Mouse (Mus musculus) cortical plate, adult 2 months (tissue): ENCODE measurements around the gene Zc3h12a. TPM values are rescaled to one million over a fixed set of nuclear protein-coding genes. Genes with fewer than 3 reads are reported as not detected.

ENCODE experiments used
- H3K27ac ChIP-seq: fragments of 200-500 bp; 2 replicates; pipeline ENCODE4 v1.5.1; 2012; ENCODE audit warnings: low read length, control low read depth, inconsistent platforms; ENCODE audit not compliant: insufficient read depth
- H3K4me1 ChIP-seq: fragments of 200-500 bp; 2 replicates; pipeline ENCODE4 v1.6.1; 2011; ENCODE audit warnings: low read length; ENCODE audit not compliant: control insufficient read depth, insufficient read depth
- H3K4me3 ChIP-seq: fragments of 200-500 bp; 2 replicates; pipeline ENCODE4 v1.5.1; 2011; ENCODE audit warnings: mild to moderate bottlenecking, low read length, control low read depth; ENCODE audit not compliant: insufficient read depth
- CTCF ChIP-seq: fragments of 200-500 bp; IDR thresholded peaks from 2 replicates; pipeline ENCODE4 v1.5.1; 2011; ENCODE audit warnings: mild to moderate bottlenecking, control low read depth, low read length; ENCODE audit not compliant: insufficient read depth; ENCODE audit errors: extremely low read depth
- POLR2A ChIP-seq: fragments of 200-500 bp; IDR thresholded peaks from 2 replicates; pipeline ENCODE4 v1.6.1; 2011; ENCODE audit warnings: mild to moderate bottlenecking, low read length, control low read depth; ENCODE audit not compliant: insufficient read depth; ENCODE audit errors: extremely low read depth
- polyA plus RNA-seq: library from polyadenylated mRNA; depleted of rRNA; stranded (reverse); fragments of >200 nt; gene quantifications from 2 replicates; pipeline ENCODE4 v1.2.3, GENCODE M21; 2012; rRNA removed

Zc3h12a gene
- polyA plus RNA-seq, 1 experiment: 1.5 TPM

DNA sequence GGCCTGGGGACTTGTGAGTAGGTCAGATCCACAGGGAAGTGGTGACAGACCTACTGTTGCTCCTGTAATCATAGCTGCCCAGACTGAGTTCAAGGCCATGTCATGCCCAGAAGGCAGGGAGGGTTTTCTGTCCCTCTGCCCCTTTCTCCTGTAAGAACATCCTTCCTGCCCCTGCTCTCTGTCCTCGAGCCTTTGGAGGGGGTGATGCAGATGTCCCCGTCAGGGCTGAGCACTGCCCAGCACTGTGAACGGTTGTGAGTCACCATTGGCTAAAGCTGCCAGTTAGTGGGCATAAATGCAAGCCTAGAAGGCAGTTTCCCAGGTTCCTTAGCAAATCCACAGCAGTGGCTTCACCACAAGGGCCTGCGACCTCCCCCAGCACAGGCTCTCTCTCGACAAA is 34.6 kb downstream of the Zc3h12a start:
- no peak overlapping the region for H3K27ac ChIP-seq
- no peak overlapping the region for H3K4me3 ChIP-seq
- TF ChIP-seq POLR2A (no peak), CTCF (no peak)
- H3K4me1 ChIP-seq: no peaks in the 10 kb centered on the region; the same call in 1 of the 2 replicates

DNA sequence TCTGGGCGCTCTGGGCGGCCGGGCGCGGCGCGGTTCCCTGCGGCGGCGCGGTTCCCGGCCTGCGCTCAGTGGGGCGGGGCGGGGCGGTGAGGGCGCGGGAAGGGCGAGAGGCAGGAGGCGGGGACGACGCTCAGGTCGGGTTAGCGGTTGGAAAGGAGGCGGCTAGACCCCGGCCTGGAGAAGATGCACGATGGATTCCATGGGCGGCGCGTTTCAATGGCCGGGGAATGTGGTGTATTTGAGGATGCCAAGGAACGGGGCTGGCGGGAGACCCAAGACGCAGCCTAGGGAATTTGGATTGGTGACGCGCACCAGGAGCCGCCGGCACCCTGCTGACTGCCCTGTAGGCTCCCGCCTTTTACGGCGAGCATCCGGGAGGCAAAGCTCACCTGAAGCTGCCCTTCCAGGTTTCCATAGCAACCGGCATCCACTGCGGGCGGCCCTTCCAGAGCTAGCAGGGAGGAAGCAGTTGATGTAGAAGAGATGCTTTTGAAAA is 42.2 kb downstream of the Zc3h12a start:
- no peak for TF ChIP-seq POLR2A
- TF ChIP-seq CTCF: no peak
- H3K27ac ChIP-seq: peak overlapping the region; percentile 98
- peak overlapping the region; percentile 69 for H3K4me3 ChIP-seq
- H3K4me1 ChIP-seq: peaks cover 7% of the 10 kb centered on the region; the same call in 1 of the 2 replicates

DNA sequence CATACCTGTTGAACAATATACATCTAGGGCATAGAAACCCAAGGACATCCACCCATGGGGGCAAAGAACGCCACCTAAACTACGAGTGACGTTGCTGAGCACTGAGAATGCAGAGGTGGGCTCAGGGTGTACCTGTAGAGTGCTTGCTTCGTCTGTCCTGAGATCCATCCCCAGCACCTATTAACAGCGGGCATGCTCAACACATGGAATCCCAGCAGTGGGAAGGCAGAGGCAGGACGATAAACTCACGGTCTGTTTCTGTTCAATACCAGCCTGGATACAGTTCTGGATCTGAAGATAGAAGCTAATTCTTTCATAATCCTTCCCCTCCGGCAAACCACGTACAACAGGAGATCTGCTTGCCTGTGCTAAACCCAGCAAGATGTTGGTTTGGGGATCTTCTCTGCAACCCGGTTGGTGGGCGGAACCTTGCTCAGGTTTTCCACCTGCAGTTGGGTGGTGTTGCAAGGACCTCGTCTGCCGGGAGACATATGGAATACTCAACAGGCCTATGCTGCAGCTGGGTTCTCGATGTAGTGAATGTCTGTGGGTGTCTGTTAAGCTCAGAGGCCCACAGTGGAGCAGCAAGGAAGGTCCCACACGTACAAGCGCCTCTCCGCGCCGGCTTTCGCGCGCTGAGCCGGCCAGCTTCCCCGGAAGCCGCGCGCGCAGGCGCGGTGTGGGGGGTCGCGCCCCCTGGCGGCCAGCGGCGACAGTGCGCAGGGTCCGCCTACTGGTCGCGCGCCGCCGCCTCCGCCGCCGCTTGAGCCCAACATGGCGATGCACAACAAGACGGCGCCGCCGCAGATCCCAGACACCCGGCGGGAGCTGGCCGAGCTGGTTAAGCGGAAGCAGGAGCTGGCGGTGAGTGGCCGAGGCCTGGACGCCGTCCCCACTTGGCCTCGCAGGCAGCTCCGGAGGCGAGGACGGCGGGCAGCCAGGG is 43.0 kb downstream of the Zc3h12a start, which contains the start of gene Meaf6:
Gene Meaf6 (plus strand): TSS at position 732 of the 943 bp plus-strand sequence.
- H3K27ac ChIP-seq: peak within 1 kb of the TSS; percentile 98
- peaks cover 7% of the 10 kb centered on the region; the same call in 1 of the 2 replicates for H3K4me1 ChIP-seq
- H3K4me3 ChIP-seq: peak within 1 kb of the TSS; percentile 69
- TF ChIP-seq POLR2A (peak; percentile 43; the same call in 1 of the 2 replicates), CTCF (peak; percentile 49)

DNA sequence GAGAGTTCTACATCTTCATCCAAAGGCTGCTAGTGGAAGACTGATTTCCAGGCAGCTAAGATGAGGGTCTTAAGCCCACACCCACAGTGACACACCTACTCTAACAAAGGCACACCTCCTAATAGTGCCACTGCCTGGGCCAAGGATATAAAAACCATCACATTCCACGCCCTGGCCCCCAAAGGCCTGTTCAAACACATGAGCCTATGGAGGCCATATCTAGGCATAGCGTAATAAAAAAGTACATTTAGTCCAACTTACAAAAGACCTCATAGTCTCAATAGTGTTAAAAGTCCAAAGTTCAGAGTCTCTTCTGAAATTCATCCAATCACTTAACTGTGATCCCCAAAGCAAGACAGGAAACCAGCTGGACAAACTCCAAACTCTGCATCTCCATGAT is 48.9 kb downstream of the Zc3h12a start:
- TF ChIP-seq POLR2A (no peak), CTCF (no peak)
- H3K4me1 ChIP-seq: no peaks in the 10 kb centered on the region
- H3K27ac ChIP-seq: no peak overlapping the region
- H3K4me3 ChIP-seq: no peak overlapping the region

DNA sequence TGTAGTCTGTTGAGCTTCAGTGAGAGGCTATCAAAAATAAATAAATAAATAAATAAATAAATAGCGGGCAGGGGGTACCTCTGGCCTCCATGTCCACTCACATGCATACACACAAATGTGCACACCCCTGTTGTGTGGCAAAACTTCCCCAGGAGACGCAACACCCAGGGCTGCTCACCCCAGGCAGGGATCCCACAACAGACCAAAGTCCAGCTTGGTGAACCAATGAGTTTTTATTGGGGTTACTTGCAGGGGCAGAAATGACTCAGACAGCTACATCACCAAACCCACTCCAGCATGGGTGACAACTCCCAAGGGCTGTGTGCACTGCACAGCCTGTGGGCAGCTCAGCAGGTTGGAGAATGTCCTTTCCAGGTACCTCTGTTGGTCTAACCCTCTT is 49.9 kb downstream of the Zc3h12a start:
- H3K4me1 ChIP-seq: no peaks in the 10 kb centered on the region
- no peak overlapping the region for H3K27ac ChIP-seq
- no peak overlapping the region for H3K4me3 ChIP-seq
- TF ChIP-seq POLR2A (no peak), CTCF (no peak)

Other genes starting within 250 kb of the Zc3h12a start
- gene Epha10, start 246.9 kb downstream of the Zc3h12a start, polyA plus RNA-seq: 56.6 and 58.0 TPM in 2 replicates
- 17.5 and 19.6 TPM in 2 replicates for gene 9930104L06Rik, start 190.8 kb downstream of the Zc3h12a start, polyA plus RNA-seq
- 1.8 and 2.4 TPM in 2 replicates for gene Cdca8, start 188.5 kb downstream of the Zc3h12a start, polyA plus RNA-seq
- gene Rspo1, start 141.4 kb downstream of the Zc3h12a start, polyA plus RNA-seq: 22.8 and 23.5 TPM in 2 replicates
- gene Gnl2, start 111.3 kb downstream of the Zc3h12a start, polyA plus RNA-seq: 115 and 125 TPM in 2 replicates
- gene Dnali1, start 62.1 kb downstream of the Zc3h12a start, polyA plus RNA-seq: 0.51 and 1.3 TPM in 2 replicates
- 10.3 and 11.0 TPM in 2 replicates for gene Snip1, start 61.2 kb downstream of the Zc3h12a start, polyA plus RNA-seq
- 101 and 104 TPM in 2 replicates for gene Meaf6, start 42.7 kb downstream of the Zc3h12a start, polyA plus RNA-seq